8 mouse cellular contexts compared by ENCODE assay signal in the genomic region with DNA sequence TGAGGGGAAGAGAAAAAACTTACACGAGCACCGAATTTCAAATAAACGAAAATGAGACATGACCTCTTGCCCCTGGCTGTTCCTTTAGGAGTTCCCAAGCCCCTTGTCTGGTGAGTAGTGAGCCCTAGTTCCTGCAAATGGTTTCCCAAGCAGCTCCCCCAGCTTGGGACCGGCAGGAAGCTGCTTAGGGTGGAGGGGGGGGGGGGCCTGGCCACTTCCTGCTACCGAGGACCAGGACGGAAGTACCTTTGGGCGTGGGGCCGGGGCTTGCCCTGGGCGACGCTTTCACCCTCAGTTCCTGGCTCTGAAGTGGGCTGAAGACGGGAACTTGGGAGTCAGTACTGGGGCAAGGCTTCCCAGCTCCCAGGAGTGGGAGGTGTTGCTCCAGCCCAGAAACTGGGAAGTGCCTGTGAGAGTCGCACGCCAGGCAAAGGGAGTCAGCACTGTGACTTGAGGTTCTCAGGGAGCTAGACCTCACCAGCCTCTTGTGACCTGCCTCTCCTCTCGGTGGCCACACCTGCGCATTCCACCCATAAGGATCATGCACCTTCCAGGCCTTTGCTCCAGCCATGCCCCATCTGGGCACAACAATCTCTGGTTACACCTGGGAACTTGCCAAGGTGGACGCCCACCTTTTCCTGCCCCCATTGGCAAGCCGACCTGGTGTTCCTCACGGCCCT. TPM values are rescaled to one million over a fixed set of nuclear protein-coding genes. Genes with fewer than 3 reads are reported as not detected.
DNase-seq lines count a peak whose midpoint lies in the region; ATAC-seq and TF ChIP-seq lines count a peak whose summit lies in the region.

No protein-coding gene starts in this region.

- in situ Hi-C loops in CH12.LX (cut with MboI; ENCODE audit: low pct_ligation_motif_present, low pct_unique_long_range_greater_than_20kb, low sequenced_read_pairs): no loop called here

- no peaks in the 10 kb centered on the region for H3K27me3 ChIP-seq in CH12.LX (replicated peaks)
- H3K27me3 ChIP-seq in embryonic facial prominence, embryonic 12.5 days: no peaks in the 10 kb centered on the region
- no peaks in the 10 kb centered on the region for H3K27me3 ChIP-seq in stomach, embryonic 15.5 days (replicated peaks)

- peak; percentile 57 for TF ChIP-seq POLR2A in CH12.LX (IDR thresholded peaks at IDR 0.05; ENCODE audit: low read depth, low read length)

- intact Hi-C loops in heart, postnatal 14 days (cut with DNase I): no loop called here

- no peak for TF ChIP-seq RAD21 in CH12.LX (IDR thresholded peaks at IDR 0.05; ENCODE audit: low read depth, low read length)

- WGBS in embryonic facial prominence, embryonic 12.5 days: 9% methylated on average over 18 of the region's 18 CpGs
- 9% methylated on average over 18 of the region's 18 CpGs for WGBS in stomach, embryonic 15.5 days

- peak overlapping the region; percentile 61 for H3K4me2 ChIP-seq in CH12.LX (ENCODE audit: insufficient read depth, low read depth, poor library complexity, severe bottlenecking)
- H3K4me2 ChIP-seq in embryonic facial prominence, embryonic 12.5 days (replicated peaks): peak overlapping the region; percentile 62
- H3K4me2 ChIP-seq in stomach, embryonic 15.5 days: peak overlapping the region; percentile 77

- dilution Hi-C loops in CH12.LX (cut with MboI; ENCODE audit: extremely low pct_ligation_motif_present, extremely low pct_unique_long_range_greater_than_20kb, low sequenced_read_pairs): no loop called here

- peaks cover 4% of the 10 kb centered on the region for H3K79me2 ChIP-seq in CH12.LX (replicated peaks; ENCODE audit: control insufficient read depth, extremely low read depth, insufficient read depth, poor library complexity, severe bottlenecking)

- DNase-seq in 3T3-L1 (ENCODE audit: low read depth, low spot score): peak; percentile 73
- no peak for DNase-seq in CH12.LX (ENCODE audit: extremely low read depth)
- peak; percentile 75 to 78 for DNase-seq in heart, postnatal 14 days
- DNase-seq in kidney, postnatal 36 days: peak; percentile 82 to 83
- no peak for DNase-seq in layer of hippocampus, adult 9-11 months

- no peak for ATAC-seq in embryonic facial prominence, embryonic 12.5 days (ENCODE audit: insufficient number of reproducible peaks, insufficient read depth, low FRiP score, low TSS enrichment)
- peak; percentile 21 for ATAC-seq in megakaryocyte progenitor cell, adult 5-6 weeks (replicated peaks; ENCODE audit: poor library complexity)
- no peak for ATAC-seq in stomach, embryonic 15.5 days (ENCODE audit: insufficient read depth, low FRiP score, low read depth)

- no peak for TF ChIP-seq EP300 in CH12.LX (IDR thresholded peaks at IDR 0.05; ENCODE audit: low read length)

- H3K4me1 ChIP-seq in CH12.LX (ENCODE audit: control insufficient read depth in 1 of 2, insufficient read depth in 2 of 2): peaks cover 38 to 88% of the 10 kb centered on the region in 2 experiments
- peaks cover 85% of the 10 kb centered on the region for H3K4me1 ChIP-seq in embryonic facial prominence, embryonic 12.5 days
- H3K4me1 ChIP-seq in stomach, embryonic 15.5 days: peaks cover 93% of the 10 kb centered on the region

- H3K9me3 ChIP-seq in CH12.LX (replicated peaks; ENCODE audit: low read length): no peaks in the 10 kb centered on the region
- no peaks in the 10 kb centered on the region for H3K9me3 ChIP-seq in embryonic facial prominence, embryonic 12.5 days
- no peaks in the 10 kb centered on the region for H3K9me3 ChIP-seq in stomach, embryonic 15.5 days

- peak overlapping the region; percentile 37 to 66 (median 54) for H3K4me3 ChIP-seq in CH12.LX (replicated peaks in 1 of 3; ENCODE audit: low read depth in 2 of 3, low read length in 2 of 3, poor library complexity in 1 of 3)
- H3K4me3 ChIP-seq in embryonic facial prominence, embryonic 12.5 days: peak overlapping the region; percentile 39; the same call in 1 of the 2 replicates
- no peak overlapping the region for H3K4me3 ChIP-seq in stomach, embryonic 15.5 days (replicated peaks)

- H3K36me3 ChIP-seq in CH12.LX (replicated peaks in 1 of 2; ENCODE audit: control insufficient read depth in 1 of 2, insufficient read depth in 1 of 2, low read length in 1 of 2): peaks cover 34 to 42% of the 10 kb centered on the region in 2 experiments
- H3K36me3 ChIP-seq in embryonic facial prominence, embryonic 12.5 days: peaks cover 43% of the 10 kb centered on the region
- H3K36me3 ChIP-seq in stomach, embryonic 15.5 days: peaks cover 41% of the 10 kb centered on the region

- peak overlapping the region; percentile 63; the same call in 1 of the 2 replicates for H3K9ac ChIP-seq in CH12.LX (ENCODE audit: insufficient read depth, low read depth)
- no peak overlapping the region for H3K9ac ChIP-seq in embryonic facial prominence, embryonic 12.5 days
- no peak overlapping the region for H3K9ac ChIP-seq in stomach, embryonic 15.5 days

- peak overlapping the region; percentile 92 for H3K27ac ChIP-seq in CH12.LX (ENCODE audit: insufficient read depth, low read depth)
- H3K27ac ChIP-seq in embryonic facial prominence, embryonic 12.5 days: peak overlapping the region; percentile 91
- peak overlapping the region; percentile 92 for H3K27ac ChIP-seq in stomach, embryonic 15.5 days

- no peak for TF ChIP-seq CTCF in CH12.LX (conservative IDR thresholded peaks at IDR 0.05 in 1 of 2, IDR thresholded peaks at IDR 0.05 in 1 of 2; ENCODE audit: low read depth in 2 of 2, low read length in 2 of 2)

TF ChIP-seq in CH12.LX, 34 proteins besides CTCF, POLR2A, EP300 and RAD21 (continues in another document):
- TF ChIP-seq MEF2A (IDR thresholded peaks at IDR 0.05; ENCODE audit: borderline replicate concordance, low read depth, low read length) (0 out of 2 replicates have a peak, but pooled peaks have one; percentile 9), SMC3 (IDR thresholded peaks at IDR 0.05; ENCODE audit: low read depth, low read length) (no peak), USF2 (conservative IDR thresholded peaks at IDR 0.05; ENCODE audit: low read depth, low read length) (no peak), ZC3H11A (IDR thresholded peaks at IDR 0.05; ENCODE audit: low read depth, low read length) (no peak), KAT2A (IDR thresholded peaks at IDR 0.05; ENCODE audit: insufficient replicate concordance, low read length) (no peak), E2F4 (IDR thresholded peaks at IDR 0.05; ENCODE audit: insufficient replicate concordance, low read depth, low read length) (no peak), SIN3A (IDR thresholded peaks at IDR 0.05; ENCODE audit: low read length) (peak; percentile 29; the same call in 1 of the 2 replicates), BHLHE40 (IDR thresholded peaks at IDR 0.05; ENCODE audit: low read depth, low read length) (no peak), CHD1 (IDR thresholded peaks at IDR 0.05; ENCODE audit: low read depth, low read length) (peak; percentile 50; the same call in 1 of the 2 replicates)

RNA-seq across cellular contexts. Expression of a gene that starts 7.3 kb away (rescaled TPM):
- total RNA-seq in CH12.LX (2012; rRNA removed) (28.3 and 34.4 TPM in 2 replicates), CH12.LX (2014; rRNA removed) (27.0 and 31.9 TPM in 2 replicates)
- 40.2 and 45.9 TPM in 2 replicates for polyA plus RNA-seq in CH12.LX (2012; ENCODE audit: insufficient read length, low read depth)
- 151 and 159 TPM in 2 replicates for polyA plus RNA-seq in embryonic facial prominence, embryonic 12.5 days (2016; fragmentation: Nextera tagmentation; extraction: Ambion mirVana)
- 10 to 100 TPM; 40.4 to 64.3 TPM for total RNA-seq in heart, postnatal 14 days (2021)
- total RNA-seq in megakaryocyte progenitor cell, adult 5-6 weeks (2015): 16.1 and 18.4 TPM in 2 replicates
- total RNA-seq in megakaryocyte progenitor cell, adult 5-6 weeks (2017): 35.4 and 60.4 TPM in 2 replicates
- 90.3 and 103 TPM in 2 replicates for polyA plus RNA-seq in stomach, embryonic 15.5 days (2015; fragmentation: Nextera tagmentation; extraction: Ambion mirVana)

RNA-seq across cellular contexts. Expression of a gene that starts 10.4 kb away (rescaled TPM):
- total RNA-seq in CH12.LX (2012; rRNA removed) (11.6 and 16.2 TPM in 2 replicates), CH12.LX (2014; rRNA removed) (3.9 and 4.7 TPM in 2 replicates)
- 25.2 and 33.2 TPM in 2 replicates for polyA plus RNA-seq in CH12.LX (2012; ENCODE audit: insufficient read length, low read depth)
- polyA plus RNA-seq in embryonic facial prominence, embryonic 12.5 days (2016; fragmentation: Nextera tagmentation; extraction: Ambion mirVana): 33.4 and 35.1 TPM in 2 replicates
- 100 to 1,000 TPM; 158 to 178 TPM for total RNA-seq in heart, postnatal 14 days (2021)
- total RNA-seq in megakaryocyte progenitor cell, adult 5-6 weeks (2015): 21.4 and 22.2 TPM in 2 replicates
- total RNA-seq in megakaryocyte progenitor cell, adult 5-6 weeks (2017): 12.7 and 17.9 TPM in 2 replicates
- polyA plus RNA-seq in stomach, embryonic 15.5 days (2015; fragmentation: Nextera tagmentation; extraction: Ambion mirVana): 16.0 and 19.8 TPM in 2 replicates

RNA-seq across cellular contexts. Expression of a gene that starts 14.3 kb away (rescaled TPM):
- total RNA-seq in CH12.LX (2012; rRNA removed) (30.5 and 37.7 TPM in 2 replicates), CH12.LX (2014; rRNA removed) (34.3 and 40.2 TPM in 2 replicates)
- 19.3 and 21.9 TPM in 2 replicates for polyA plus RNA-seq in CH12.LX (2012; ENCODE audit: insufficient read length, low read depth)
- 11.6 and 13.0 TPM in 2 replicates for polyA plus RNA-seq in embryonic facial prominence, embryonic 12.5 days (2016; fragmentation: Nextera tagmentation; extraction: Ambion mirVana)
- total RNA-seq in heart, postnatal 14 days (2021): 1 to 10 TPM; 3.8 to 4.7 TPM
- 17.2 and 18.2 TPM in 2 replicates for total RNA-seq in megakaryocyte progenitor cell, adult 5-6 weeks (2015)
- 13.4 and 13.5 TPM in 2 replicates for total RNA-seq in megakaryocyte progenitor cell, adult 5-6 weeks (2017)
- 17.5 and 19.7 TPM in 2 replicates for polyA plus RNA-seq in stomach, embryonic 15.5 days (2015; fragmentation: Nextera tagmentation; extraction: Ambion mirVana)

RNA-seq across cellular contexts. Expression of a gene that starts 17.8 kb away (rescaled TPM):
- total RNA-seq in CH12.LX (2012; rRNA removed) (2.3 and 2.6 TPM in 2 replicates), CH12.LX (2014; rRNA removed) (0.09 and 0.19 TPM in 2 replicates)
- 1.7 and 2.4 TPM in 2 replicates for polyA plus RNA-seq in CH12.LX (2012; ENCODE audit: insufficient read length, low read depth)
- 8.4 and 8.5 TPM in 2 replicates for polyA plus RNA-seq in embryonic facial prominence, embryonic 12.5 days (2016; fragmentation: Nextera tagmentation; extraction: Ambion mirVana)
- total RNA-seq in heart, postnatal 14 days (2021): 1 to 10 TPM; 3.0 to 3.3 TPM
- 3.8 and 4.8 TPM in 2 replicates for total RNA-seq in megakaryocyte progenitor cell, adult 5-6 weeks (2015)
- total RNA-seq in megakaryocyte progenitor cell, adult 5-6 weeks (2017): 2.0 and 2.2 TPM in 2 replicates
- polyA plus RNA-seq in stomach, embryonic 15.5 days (2015; fragmentation: Nextera tagmentation; extraction: Ambion mirVana): 5.1 and 6.7 TPM in 2 replicates

RNA-seq across cellular contexts. Expression of a gene that starts 20.0 kb away (rescaled TPM):
- total RNA-seq in CH12.LX (2012; rRNA removed) (270 and 326 TPM in 2 replicates), CH12.LX (2014; rRNA removed) (85.8 and 106 TPM in 2 replicates)
- 306 and 352 TPM in 2 replicates for polyA plus RNA-seq in CH12.LX (2012; ENCODE audit: insufficient read length, low read depth)
- 457 and 481 TPM in 2 replicates for polyA plus RNA-seq in embryonic facial prominence, embryonic 12.5 days (2016; fragmentation: Nextera tagmentation; extraction: Ambion mirVana)
- 1,000 to 10,000 TPM; 1,168 to 1,183 TPM for total RNA-seq in heart, postnatal 14 days (2021)
- total RNA-seq in megakaryocyte progenitor cell, adult 5-6 weeks (2015): 187 and 199 TPM in 2 replicates
- 37.6 and 39.3 TPM in 2 replicates for total RNA-seq in megakaryocyte progenitor cell, adult 5-6 weeks (2017)
- polyA plus RNA-seq in stomach, embryonic 15.5 days (2015; fragmentation: Nextera tagmentation; extraction: Ambion mirVana): 544 and 602 TPM in 2 replicates

Comparison
In these comparisons a context has a peak if more than half of its experiments do, and no peak if none do; other contexts are left out.
1. DNase-seq: peak in 3T3-L1 (single experiment), heart, postnatal 14 days (2 of 2) and kidney, postnatal 36 days (2 of 2); none in CH12.LX (single experiment) and layer of hippocampus, adult 9-11 months (single experiment).
2. RNA of a gene that starts 10.4 kb away (total RNA-seq): 158 to 178 TPM in heart, postnatal 14 days; 12.7 to 22.2 TPM in megakaryocyte progenitor cell, adult 5-6 weeks and 3.9 to 16.2 TPM in CH12.LX; every median in the first group is over 4 times any median in the second.
3. Peak in every context shown above with its lines, with median percentiles within 50 percentile points of each other: H3K27ac ChIP-seq and H3K4me2 ChIP-seq.